ENCODE assay signal across 9 mouse cellular contexts in the genomic region with DNA sequence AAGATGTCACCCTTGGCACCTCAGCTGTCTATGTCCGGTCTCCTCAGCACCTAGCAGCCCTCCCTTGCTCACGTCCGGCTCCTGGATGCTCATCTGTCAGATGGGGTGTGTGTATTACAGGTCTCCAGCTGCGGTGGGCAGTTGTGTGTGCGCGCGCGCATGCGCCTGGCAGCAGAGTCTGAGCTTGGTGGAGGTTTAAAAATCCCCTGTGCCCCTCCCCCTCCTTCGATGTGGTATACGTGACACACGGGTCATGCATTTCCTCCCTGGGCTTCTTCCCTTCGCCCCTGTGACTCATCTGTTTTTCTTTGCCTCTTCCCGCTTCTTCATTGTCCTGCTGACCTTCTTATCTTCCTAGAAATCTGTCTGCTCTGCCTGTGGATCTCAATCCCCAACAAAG. TPM values are rescaled to one million over a fixed set of nuclear protein-coding genes. Genes with fewer than 3 reads are reported as not detected.
DNase-seq lines count a peak whose midpoint lies in the region; ATAC-seq and TF ChIP-seq lines count a peak whose summit lies in the region.
"Had no signal": no experiment of that assay in that cellular context is flagged by ENCODE, and none has a peak within 500 bp of the region (broad histone marks: within the 10 kb centered on the region; RNA-seq: fewer than 3 reads in every experiment).

No protein-coding gene starts in this region.

- TF ChIP-seq CTCF in CH12.LX (conservative IDR thresholded peaks at IDR 0.05 in 1 of 2, IDR thresholded peaks at IDR 0.05 in 1 of 2; ENCODE audit: low read depth in 2 of 2, low read length in 2 of 2): no peak
- no peak for TF ChIP-seq CTCF in liver, embryonic 14.5 days (IDR thresholded peaks at IDR 0.05; ENCODE audit: low read depth)

- DNase-seq in B cell, adult 2 months: peak; percentile 35 to 47
- DNase-seq in CH12.LX (ENCODE audit: extremely low read depth): peak; percentile 96
- no peak for DNase-seq in liver, embryonic 14.5 days (ENCODE audit: low read depth in 3 of 3, low spot score in 3 of 3)
- DNase-seq in ovary, adult 18-20 months (ENCODE audit: low spot score): no peak
- DNase-seq in frontal cortex, postnatal 36 days (ENCODE audit: low spot score in 2 of 2): no peak

- in situ Hi-C loops in CH12.LX (cut with MboI; ENCODE audit: low pct_ligation_motif_present, low pct_unique_long_range_greater_than_20kb, low sequenced_read_pairs): loop anchor here (5.0 kb wide), 1 partner anchor 38 kb away; a partner anchor contains a TSS

- ATAC-seq in embryonic facial prominence, embryonic 13.5 days (ENCODE audit: insufficient number of reproducible peaks, insufficient read depth, low FRiP score, low TSS enrichment, low read depth): no peak
- no peak for ATAC-seq in liver, embryonic 14.5 days (ENCODE audit: insufficient read depth)
- ATAC-seq in neural tube, embryonic 15.5 days (ENCODE audit: low FRiP score): no peak
- no peak for ATAC-seq in frontal cortex, adult (ENCODE audit: low TSS enrichment)

- peak overlapping the region; percentile 49 to 61 (median 49) for H3K4me3 ChIP-seq in CH12.LX (replicated peaks in 1 of 3; ENCODE audit: low read depth in 2 of 3, low read length in 2 of 3, poor library complexity in 1 of 3)
- H3K4me3 ChIP-seq in embryonic facial prominence, embryonic 13.5 days: no peak overlapping the region
- no peak overlapping the region for H3K4me3 ChIP-seq in liver, embryonic 14.5 days (ENCODE audit: insufficient read depth in 1 of 2, low read depth in 2 of 2, low read length in 2 of 2)
- H3K4me3 ChIP-seq in neural tube, embryonic 15.5 days (replicated peaks): no peak overlapping the region

- peak overlapping the region; percentile 93 for H3K27ac ChIP-seq in CH12.LX (ENCODE audit: insufficient read depth, low read depth)
- no peak overlapping the region for H3K27ac ChIP-seq in embryonic facial prominence, embryonic 13.5 days
- H3K27ac ChIP-seq in liver, embryonic 14.5 days: no peak overlapping the region
- H3K27ac ChIP-seq in neural tube, embryonic 15.5 days (replicated peaks): 0 out of 2 replicates have a peak overlapping the region, but pooled peaks have one; percentile 29

- dilution Hi-C loops in CH12.LX (cut with MboI; ENCODE audit: extremely low pct_ligation_motif_present, extremely low pct_unique_long_range_greater_than_20kb, low sequenced_read_pairs): no loop called here

- peaks cover 10 to 34% of the 10 kb centered on the region in 2 experiments for H3K4me1 ChIP-seq in CH12.LX (ENCODE audit: control insufficient read depth in 1 of 2, insufficient read depth in 2 of 2)
- H3K4me1 ChIP-seq in embryonic facial prominence, embryonic 13.5 days: no peaks in the 10 kb centered on the region
- H3K4me1 ChIP-seq in liver, embryonic 14.5 days (replicated peaks; ENCODE audit: control insufficient read depth in 2 of 2, insufficient read depth in 2 of 2, low read length in 1 of 2): peaks cover 0 to 10% of the 10 kb centered on the region in 2 experiments; a peak in 2 of 4 replicates
- H3K4me1 ChIP-seq in neural tube, embryonic 15.5 days: 0 out of 2 replicates have a peak, but pooled peaks cover 5% of the 10 kb centered on the region

- no peak for TF ChIP-seq RAD21 in CH12.LX (IDR thresholded peaks at IDR 0.05; ENCODE audit: low read depth, low read length)

- H3K36me3 ChIP-seq in CH12.LX (replicated peaks in 1 of 2; ENCODE audit: control insufficient read depth in 1 of 2, insufficient read depth in 1 of 2, low read length in 1 of 2): peaks cover 0 to 1% of the 10 kb centered on the region in 2 experiments
- H3K36me3 ChIP-seq in embryonic facial prominence, embryonic 13.5 days: peaks cover 7% of the 10 kb centered on the region
- H3K36me3 ChIP-seq in liver, embryonic 14.5 days (replicated peaks; ENCODE audit: control insufficient read depth, insufficient read depth, low read depth): no peaks in the 10 kb centered on the region
- H3K36me3 ChIP-seq in neural tube, embryonic 15.5 days: peaks cover 5% of the 10 kb centered on the region; the same call in 1 of the 2 replicates

- H3K9me3 ChIP-seq in CH12.LX (replicated peaks; ENCODE audit: low read length): no peaks in the 10 kb centered on the region
- no peaks in the 10 kb centered on the region for H3K9me3 ChIP-seq in embryonic facial prominence, embryonic 13.5 days
- H3K9me3 ChIP-seq in liver, embryonic 14.5 days (ENCODE audit: control insufficient read depth, low read length): no peaks in the 10 kb centered on the region
- no peaks in the 10 kb centered on the region for H3K9me3 ChIP-seq in neural tube, embryonic 15.5 days (replicated peaks)

- WGBS in embryonic facial prominence, embryonic 13.5 days: 39% methylated on average over 14 of the region's 14 CpGs
- WGBS in liver, embryonic 14.5 days (ENCODE audit: insufficient replicate concordance): 7% methylated on average over 14 of the region's 14 CpGs
- 66% methylated on average over 14 of the region's 14 CpGs for WGBS in neural tube, embryonic 15.5 days

- no peaks in the 10 kb centered on the region for H3K79me2 ChIP-seq in CH12.LX (replicated peaks; ENCODE audit: control insufficient read depth, extremely low read depth, insufficient read depth, poor library complexity, severe bottlenecking)

- H3K4me2 ChIP-seq in CH12.LX (ENCODE audit: insufficient read depth, low read depth, poor library complexity, severe bottlenecking): peak overlapping the region; percentile 75
- no peak overlapping the region for H3K4me2 ChIP-seq in embryonic facial prominence, embryonic 13.5 days
- H3K4me2 ChIP-seq in liver, embryonic 14.5 days (ENCODE audit: low read depth): peak overlapping the region; percentile 28
- H3K4me2 ChIP-seq in neural tube, embryonic 15.5 days: 0 out of 2 replicates have a peak overlapping the region, but pooled peaks have one; percentile 11

- peak overlapping the region; percentile 77 for H3K9ac ChIP-seq in CH12.LX (ENCODE audit: insufficient read depth, low read depth)
- H3K9ac ChIP-seq in embryonic facial prominence, embryonic 13.5 days: 0 out of 2 replicates have a peak overlapping the region, but pooled peaks have one; percentile 1
- H3K9ac ChIP-seq in liver, embryonic 14.5 days (replicated peaks): no peak overlapping the region
- H3K9ac ChIP-seq in neural tube, embryonic 15.5 days (replicated peaks): no peak overlapping the region

- peak; percentile 72 for TF ChIP-seq POLR2A in CH12.LX (IDR thresholded peaks at IDR 0.05; ENCODE audit: low read depth, low read length)

- TF ChIP-seq EP300 in CH12.LX (IDR thresholded peaks at IDR 0.05; ENCODE audit: low read length): peak; percentile 80
- TF ChIP-seq EP300 in liver, embryonic 14.5 days (IDR thresholded peaks at IDR 0.05; ENCODE audit: low read depth): no peak

- H3K27me3 ChIP-seq in CH12.LX (replicated peaks): peaks cover 7% of the 10 kb centered on the region
- H3K27me3 ChIP-seq in embryonic facial prominence, embryonic 13.5 days: no peaks in the 10 kb centered on the region
- no peaks in the 10 kb centered on the region for H3K27me3 ChIP-seq in liver, embryonic 14.5 days (ENCODE audit: control insufficient read depth, insufficient read depth, low read length)
- H3K27me3 ChIP-seq in neural tube, embryonic 15.5 days (replicated peaks): no peaks in the 10 kb centered on the region

TF ChIP-seq in CH12.LX, 34 proteins besides CTCF, POLR2A, EP300 and RAD21 (continues in another document):
- TF ChIP-seq USF2 (conservative IDR thresholded peaks at IDR 0.05; ENCODE audit: low read depth, low read length): no peak

RNA-seq across cellular contexts. Expression of a gene that starts 14.6 kb away (rescaled TPM):
- total RNA-seq in CH12.LX (2012; rRNA removed) (34.4 and 35.4 TPM in 2 replicates), CH12.LX (2014; rRNA removed) (18.8 and 20.7 TPM in 2 replicates)
- polyA plus RNA-seq in CH12.LX (2012; ENCODE audit: insufficient read length, low read depth): 19.2 and 23.3 TPM in 2 replicates
- polyA plus RNA-seq in embryonic facial prominence, embryonic 13.5 days (2015; fragmentation: Nextera tagmentation; extraction: Ambion mirVana): 31.5 and 34.4 TPM in 2 replicates
- 4.3 and 4.8 TPM in 2 replicates for polyA plus RNA-seq in liver, embryonic 14.5 days (2012; rRNA removed)
- polyA plus RNA-seq in liver, embryonic 14.5 days (2014; fragmentation: Nextera tagmentation; extraction: Ambion mirVana): 13.3 and 14.5 TPM in 2 replicates
- polyA plus RNA-seq in neural tube, embryonic 15.5 days (2015; fragmentation: Nextera tagmentation; extraction: Ambion mirVana): 33.3 and 34.5 TPM in 2 replicates

RNA-seq across cellular contexts. Expression of a gene that starts 16.4 kb away (rescaled TPM):
- total RNA-seq in CH12.LX (2012; rRNA removed) (not detected in 2 replicates), CH12.LX (2014; rRNA removed) (not detected in 2 replicates)
- 6.5 TPM in 1 of 2 replicates, not detected in the other for polyA plus RNA-seq in CH12.LX (2012; ENCODE audit: insufficient read length, low read depth)
- not detected in 2 replicates for polyA plus RNA-seq in embryonic facial prominence, embryonic 13.5 days (2015; fragmentation: Nextera tagmentation; extraction: Ambion mirVana)
- polyA plus RNA-seq in liver, embryonic 14.5 days (2012; rRNA removed): not detected in 2 replicates
- not detected in 2 replicates for polyA plus RNA-seq in liver, embryonic 14.5 days (2014; fragmentation: Nextera tagmentation; extraction: Ambion mirVana)
- 1.7 TPM in 1 of 2 replicates, not detected in the other for polyA plus RNA-seq in neural tube, embryonic 15.5 days (2015; fragmentation: Nextera tagmentation; extraction: Ambion mirVana)
- total RNA-seq: liver, adult 2 months had no signal
- polyA plus RNA-seq: liver, adult 2 months had no signal

RNA-seq across cellular contexts. Expression of a gene that starts 35.8 kb away (rescaled TPM):
- total RNA-seq in CH12.LX (2012; rRNA removed) (351 and 486 TPM in 2 replicates), CH12.LX (2014; rRNA removed) (721 and 819 TPM in 2 replicates)
- 324 and 357 TPM in 2 replicates for polyA plus RNA-seq in CH12.LX (2012; ENCODE audit: insufficient read length, low read depth)
- polyA plus RNA-seq in embryonic facial prominence, embryonic 13.5 days (2015; fragmentation: Nextera tagmentation; extraction: Ambion mirVana): 115 and 123 TPM in 2 replicates
- polyA plus RNA-seq in liver, embryonic 14.5 days (2012; rRNA removed): 146 and 246 TPM in 2 replicates
- polyA plus RNA-seq in liver, embryonic 14.5 days (2014; fragmentation: Nextera tagmentation; extraction: Ambion mirVana): 108 and 129 TPM in 2 replicates
- 106 and 113 TPM in 2 replicates for polyA plus RNA-seq in neural tube, embryonic 15.5 days (2015; fragmentation: Nextera tagmentation; extraction: Ambion mirVana)

RNA-seq across cellular contexts. Expression of a gene that starts 44.9 kb away (rescaled TPM):
- total RNA-seq in CH12.LX (2012; rRNA removed) (47.1 and 55.0 TPM in 2 replicates), CH12.LX (2014; rRNA removed) (63.3 and 67.3 TPM in 2 replicates)
- 91.2 and 99.6 TPM in 2 replicates for polyA plus RNA-seq in CH12.LX (2012; ENCODE audit: insufficient read length, low read depth)
- polyA plus RNA-seq in embryonic facial prominence, embryonic 13.5 days (2015; fragmentation: Nextera tagmentation; extraction: Ambion mirVana): 67.0 and 67.3 TPM in 2 replicates
- polyA plus RNA-seq in liver, embryonic 14.5 days (2012; rRNA removed): 16.2 and 25.6 TPM in 2 replicates
- polyA plus RNA-seq in liver, embryonic 14.5 days (2014; fragmentation: Nextera tagmentation; extraction: Ambion mirVana): 30.0 and 32.9 TPM in 2 replicates
- polyA plus RNA-seq in neural tube, embryonic 15.5 days (2015; fragmentation: Nextera tagmentation; extraction: Ambion mirVana): 72.6 and 83.9 TPM in 2 replicates

RNA-seq across cellular contexts. Expression of a gene that starts 45.7 kb away (rescaled TPM):
- 0.13 and 0.21 TPM in 2 replicates for total RNA-seq in CH12.LX (2012; rRNA removed)
- total RNA-seq in CH12.LX (2014; rRNA removed): 0.15 and 0.36 TPM in 2 replicates
- polyA plus RNA-seq in CH12.LX (2012; ENCODE audit: insufficient read length, low read depth): 0.05 and 0.09 TPM in 2 replicates
- polyA plus RNA-seq in embryonic facial prominence, embryonic 13.5 days (2015; fragmentation: Nextera tagmentation; extraction: Ambion mirVana): 7.7 and 8.3 TPM in 2 replicates
- 0.95 and 1.0 TPM in 2 replicates for polyA plus RNA-seq in liver, embryonic 14.5 days (2012; rRNA removed)
- polyA plus RNA-seq in liver, embryonic 14.5 days (2014; fragmentation: Nextera tagmentation; extraction: Ambion mirVana): 0.33 and 0.45 TPM in 2 replicates
- polyA plus RNA-seq in neural tube, embryonic 15.5 days (2015; fragmentation: Nextera tagmentation; extraction: Ambion mirVana): 15.8 and 17.5 TPM in 2 replicates

Comparison
In these comparisons a context has a peak if more than half of its experiments do, and no peak if none do; other contexts are left out.
1. DNase-seq: peak in B cell, adult 2 months (2 of 2) and CH12.LX (single experiment); none in liver, embryonic 14.5 days (0 of 3), ovary, adult 18-20 months (single experiment) and frontal cortex, postnatal 36 days (0 of 2).
2. H3K27ac ChIP-seq: peak in CH12.LX (single experiment) and neural tube, embryonic 15.5 days (single experiment); none in embryonic facial prominence, embryonic 13.5 days (single experiment) and liver, embryonic 14.5 days (single experiment).
3. H3K4me3 ChIP-seq: peak in CH12.LX (3 of 3); none in embryonic facial prominence, embryonic 13.5 days (single experiment), liver, embryonic 14.5 days (0 of 2) and neural tube, embryonic 15.5 days (single experiment).
4. H3K9ac ChIP-seq: peak in CH12.LX (single experiment) and embryonic facial prominence, embryonic 13.5 days (single experiment); none in liver, embryonic 14.5 days (single experiment) and neural tube, embryonic 15.5 days (single experiment).